Mouse (Mus musculus): ENCODE data around the gene Aplnr. TPM values are rescaled to one million over a fixed set of nuclear protein-coding genes. Genes with fewer than 3 reads are reported as not detected.

Aplnr gene
- polyA plus RNA-seq, 1 experiment = not detected

GRCm38 (mm10) chr2:85147481-85147880 is 11.5 kb downstream of the Aplnr start:
- TF ChIP-seq GATA1 (IDR thresholded peaks at IDR 0.05; ENCODE audit: low read length) (no peak), TAL1 (IDR thresholded peaks at IDR 0.05; ENCODE audit: low read length) (no peak)
- Histone ChIP-seq H3K9me3 (ENCODE audit: control insufficient read depth, low read length) (no peaks in the 10 kb centered on the region), H3K4me1 (ENCODE audit: control insufficient read depth) (no peaks in the 10 kb centered on the region), H3K4me3 (replicated peaks) (no peak overlapping the region), H3K27me3 (ENCODE audit: control insufficient read depth) (no peaks in the 10 kb centered on the region), H3K36me3 (ENCODE audit: control insufficient read depth) (no peaks in the 10 kb centered on the region)

- no peaks in the 10 kb centered on the region for H3K27me3 ChIP-seq (ENCODE audit: control insufficient read depth)
- no peak for TF ChIP-seq GATA1 (IDR thresholded peaks at IDR 0.05; ENCODE audit: low read length)
- TF ChIP-seq TAL1 (IDR thresholded peaks at IDR 0.05; ENCODE audit: low read length) = no peak
Measured at GRCm38 (mm10) chr2:85150373-85150772, 14.3 kb downstream of the Aplnr start.

DNA sequence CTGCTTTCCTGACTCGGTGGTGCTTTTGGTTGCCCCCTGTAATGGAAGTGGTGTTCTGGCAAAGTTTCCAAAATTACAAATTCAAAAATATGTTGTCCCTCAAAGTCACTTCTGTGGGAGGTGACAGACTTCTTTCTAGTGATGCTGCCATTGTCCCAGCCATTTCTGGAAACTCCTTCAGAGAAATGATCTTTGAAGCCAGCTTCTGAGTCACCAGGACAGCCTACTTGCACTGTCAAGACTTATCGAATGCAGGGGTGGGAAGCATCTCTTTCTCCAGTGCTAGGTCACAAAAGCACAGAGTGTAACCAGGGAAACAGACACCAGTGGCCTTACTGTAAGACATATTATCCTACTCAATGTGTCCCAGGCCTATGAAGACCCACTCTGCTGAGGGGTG is 15.2 kb downstream of the Aplnr start:
- Histone ChIP-seq H3K9me3 (ENCODE audit: control insufficient read depth, low read length) (no peaks in the 10 kb centered on the region), H3K36me3 (ENCODE audit: control insufficient read depth) (no peaks in the 10 kb centered on the region), H3K4me1 (ENCODE audit: control insufficient read depth) (no peaks in the 10 kb centered on the region), H3K27me3 (ENCODE audit: control insufficient read depth) (no peaks in the 10 kb centered on the region), H3K4me3 (replicated peaks) (no peak overlapping the region)
- TF ChIP-seq GATA1 (IDR thresholded peaks at IDR 0.05; ENCODE audit: low read length) = no peak
- TF ChIP-seq TAL1 (IDR thresholded peaks at IDR 0.05; ENCODE audit: low read length) = no peak

More at GRCm38 (mm10) chr2:85150373-85150772, 14.3 kb downstream of the Aplnr start:
- no peaks in the 10 kb centered on the region for H3K4me1 ChIP-seq (ENCODE audit: control insufficient read depth)
- no peak overlapping the region for H3K4me3 ChIP-seq (replicated peaks)
- H3K36me3 ChIP-seq (ENCODE audit: control insufficient read depth) = no peaks in the 10 kb centered on the region
- no peaks in the 10 kb centered on the region for H3K9me3 ChIP-seq (ENCODE audit: control insufficient read depth, low read length)

DNA sequence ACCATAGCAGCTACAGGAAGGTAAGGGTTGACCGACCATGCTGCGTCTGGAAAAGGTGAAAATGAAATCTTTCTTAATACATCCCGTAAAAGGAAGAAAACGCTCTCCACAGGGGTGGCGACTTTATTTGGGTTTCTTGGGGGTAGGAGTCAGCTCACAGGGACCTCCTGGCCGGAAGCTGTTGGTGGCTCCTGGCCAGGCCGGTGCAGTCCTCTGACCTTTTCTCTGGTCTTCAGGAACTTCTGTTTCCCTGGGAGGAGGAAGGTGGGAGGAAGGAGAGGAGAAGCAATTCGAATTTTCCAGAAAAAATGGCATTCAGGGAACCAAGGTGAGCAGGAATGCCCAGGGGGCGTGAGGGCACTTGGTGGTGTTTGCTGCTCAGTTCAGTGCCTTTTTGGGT is 19.3 kb downstream of the Aplnr start:
- Histone ChIP-seq H3K36me3 (ENCODE audit: control insufficient read depth) (no peaks in the 10 kb centered on the region), H3K4me3 (replicated peaks) (no peak overlapping the region), H3K27me3 (ENCODE audit: control insufficient read depth) (no peaks in the 10 kb centered on the region), H3K4me1 (ENCODE audit: control insufficient read depth) (no peaks in the 10 kb centered on the region), H3K9me3 (ENCODE audit: control insufficient read depth, low read length) (no peaks in the 10 kb centered on the region)
- TF ChIP-seq GATA1 (IDR thresholded peaks at IDR 0.05; ENCODE audit: low read length) (no peak), TAL1 (IDR thresholded peaks at IDR 0.05; ENCODE audit: low read length) (no peak)

- Histone ChIP-seq H3K4me1 (ENCODE audit: control insufficient read depth) (no peaks in the 10 kb centered on the region), H3K36me3 (ENCODE audit: control insufficient read depth) (no peaks in the 10 kb centered on the region), H3K27me3 (ENCODE audit: control insufficient read depth) (no peaks in the 10 kb centered on the region), H3K9me3 (ENCODE audit: control insufficient read depth, low read length) (no peaks in the 10 kb centered on the region), H3K4me3 (replicated peaks) (no peak overlapping the region)
- TF ChIP-seq GATA1 (IDR thresholded peaks at IDR 0.05; ENCODE audit: low read length) (no peak), TAL1 (IDR thresholded peaks at IDR 0.05; ENCODE audit: low read length) (no peak)
Measured at GRCm38 (mm10) chr2:85156136-85156535, 20.1 kb downstream of the Aplnr start.

DNA sequence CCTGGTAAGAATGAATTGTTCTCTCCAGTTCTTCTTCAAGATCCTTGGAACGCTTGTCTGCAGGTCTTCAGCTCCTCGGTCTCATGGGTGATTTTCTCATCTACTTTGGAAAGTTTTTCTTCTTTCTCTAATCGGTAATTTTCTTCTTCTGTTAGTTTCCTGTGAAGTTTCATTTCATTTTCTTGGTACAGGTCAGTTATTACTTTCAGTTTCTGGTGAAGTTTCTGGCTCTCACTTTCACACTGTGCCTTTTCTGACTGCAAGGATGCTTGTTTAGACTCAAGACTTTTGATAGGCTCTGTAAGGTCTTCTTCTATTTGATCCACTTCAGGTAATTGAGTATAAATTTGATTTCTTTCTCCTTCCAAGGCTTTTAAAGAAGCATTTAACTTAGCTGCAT is 21.4 kb downstream of the Aplnr start:
- no peak for TF ChIP-seq TAL1 (IDR thresholded peaks at IDR 0.05; ENCODE audit: low read length)
- no peak for TF ChIP-seq GATA1 (IDR thresholded peaks at IDR 0.05; ENCODE audit: low read length)
- H3K9me3 ChIP-seq (ENCODE audit: control insufficient read depth, low read length) = no peaks in the 10 kb centered on the region
- H3K36me3 ChIP-seq (ENCODE audit: control insufficient read depth) = no peaks in the 10 kb centered on the region

DNA sequence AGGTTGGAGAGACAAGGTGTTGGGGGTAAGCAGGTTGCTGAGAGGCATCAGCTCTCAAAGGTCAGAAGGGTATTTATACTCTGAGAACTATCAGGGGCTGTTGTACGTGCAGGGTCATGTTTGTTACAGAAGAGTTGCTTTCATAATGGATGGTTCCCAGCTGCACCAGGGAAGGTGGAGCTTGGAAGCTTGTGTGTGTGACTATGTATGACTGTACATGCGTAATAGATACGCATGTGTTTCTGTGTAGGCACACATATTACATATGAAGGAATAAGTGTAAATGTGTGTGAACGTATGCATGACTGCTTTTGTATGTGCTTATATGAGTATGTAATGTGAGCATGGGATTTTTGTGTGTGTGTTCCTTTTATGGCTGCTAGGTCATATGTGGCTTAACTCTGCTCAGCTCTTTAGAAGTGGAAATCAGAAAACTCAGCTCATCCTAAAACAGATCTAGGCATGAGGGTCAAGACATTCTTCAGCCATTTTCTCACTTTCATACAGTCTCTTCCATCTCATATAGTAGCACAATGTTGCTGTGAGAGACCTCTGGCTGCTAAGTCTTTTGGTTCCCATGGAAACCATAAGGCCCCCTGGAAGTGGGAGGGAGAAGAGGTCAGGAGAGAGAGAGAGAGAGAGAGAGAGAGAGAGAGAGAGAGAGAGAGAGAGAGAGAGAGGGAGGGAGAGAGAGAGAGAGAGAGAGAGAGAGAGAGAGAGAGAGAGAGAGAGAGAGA is 25.0 kb downstream of the Aplnr start:
- no peak for TF ChIP-seq TAL1 (IDR thresholded peaks at IDR 0.05; ENCODE audit: low read length)
- TF ChIP-seq GATA1 (IDR thresholded peaks at IDR 0.05; ENCODE audit: low read length) = no peak
- Histone ChIP-seq H3K4me3 (replicated peaks) (no peak overlapping the region), H3K36me3 (ENCODE audit: control insufficient read depth) (no peaks in the 10 kb centered on the region)

More for the DNA sequence above, 21.4 kb downstream of the Aplnr start:
- Histone ChIP-seq H3K4me1 (ENCODE audit: control insufficient read depth) (no peaks in the 10 kb centered on the region), H3K4me3 (replicated peaks) (no peak overlapping the region), H3K27me3 (ENCODE audit: control insufficient read depth) (no peaks in the 10 kb centered on the region)

GRCm38 (mm10) chr2:85161638-85162093 is 25.6 kb downstream of the Aplnr start:
- Histone ChIP-seq H3K9me3 (ENCODE audit: control insufficient read depth, low read length) (no peaks in the 10 kb centered on the region), H3K4me3 (replicated peaks) (no peak overlapping the region), H3K27me3 (ENCODE audit: control insufficient read depth) (no peaks in the 10 kb centered on the region), H3K36me3 (ENCODE audit: control insufficient read depth) (no peaks in the 10 kb centered on the region), H3K4me1 (ENCODE audit: control insufficient read depth) (no peaks in the 10 kb centered on the region)
- TF ChIP-seq GATA1 (IDR thresholded peaks at IDR 0.05; ENCODE audit: low read length) (no peak), TAL1 (IDR thresholded peaks at IDR 0.05; ENCODE audit: low read length) (no peak)

More for the DNA sequence above, 25.0 kb downstream of the Aplnr start:
- Histone ChIP-seq H3K9me3 (ENCODE audit: control insufficient read depth, low read length) (no peaks in the 10 kb centered on the region), H3K27me3 (ENCODE audit: control insufficient read depth) (no peaks in the 10 kb centered on the region), H3K4me1 (ENCODE audit: control insufficient read depth) (no peaks in the 10 kb centered on the region)

GRCm38 (mm10) chr2:85163311-85164047 is 27.5 kb downstream of the Aplnr start:
- TF ChIP-seq GATA1 (IDR thresholded peaks at IDR 0.05; ENCODE audit: low read length) (no peak), TAL1 (IDR thresholded peaks at IDR 0.05; ENCODE audit: low read length) (no peak)
- no peaks in the 10 kb centered on the region for H3K4me1 ChIP-seq (ENCODE audit: control insufficient read depth)
- H3K9me3 ChIP-seq (ENCODE audit: control insufficient read depth, low read length) = no peaks in the 10 kb centered on the region
- H3K4me3 ChIP-seq (replicated peaks) = no peak overlapping the region
- no peaks in the 10 kb centered on the region for H3K36me3 ChIP-seq (ENCODE audit: control insufficient read depth)
- H3K27me3 ChIP-seq (ENCODE audit: control insufficient read depth) = no peaks in the 10 kb centered on the region

Data from erythroblast, embryonic 14.5 days (primary cell).